Mouse (Mus musculus) MEL (cell line): ENCODE measurements around the gene Glyctk. TPM values are rescaled to one million over a fixed set of nuclear protein-coding genes. Genes with fewer than 3 reads are reported as not detected.

Experiments used
- DNase-seq: peaks from one replicate; pipeline ENCODE4 v3.0.0; 2011; ENCODE audit warnings: low read depth, low spot score
- H3K27ac ChIP-seq: 2 replicates; pipeline ENCODE4 v1.5.1; 2012; ENCODE audit warnings: low read depth, mild to moderate bottlenecking, control low read depth, low read length, moderate library complexity; ENCODE audit not compliant: control insufficient read depth
- H3K27me3 ChIP-seq, 2 experiments: fragments of 150-350 bp in 1 of 2; sonication (generic) in 1 of 2; 2 replicates each; pipeline ENCODE4 v1.6.1; 2012; ENCODE audit warnings: low read length in 2 of 2, mild to moderate bottlenecking in 2 of 2, improper control_type of control experiment in 1 of 2, moderate library complexity in 1 of 2; ENCODE audit not compliant: insufficient read depth in 2 of 2, control insufficient read depth in 1 of 2
- H3K36me3 ChIP-seq, 2 experiments: 2 replicates each; pipeline ENCODE4 v1.6.1; 2012 to 2014; ENCODE audit warnings: low read length in 2 of 2, improper control_type of control experiment in 1 of 2, inconsistent platforms in 1 of 2, mild to moderate bottlenecking in 1 of 2; ENCODE audit not compliant: insufficient read depth in 2 of 2, control insufficient read depth in 1 of 2
- H3K4me1 ChIP-seq, 2 experiments: fragments of 150-350 bp in 1 of 2; sonication (generic) in 1 of 2; 2 replicates each; pipeline ENCODE4 v1.6.1; 2012; ENCODE audit warnings: low read length in 2 of 2, improper control_type of control experiment in 1 of 2, mild to moderate bottlenecking in 1 of 2; ENCODE audit not compliant: insufficient read depth in 2 of 2, control insufficient read depth in 1 of 2
- H3K4me3 ChIP-seq, 2 experiments: fragments of 150-350 bp in 1 of 2; sonication (generic) in 1 of 2; 2 replicates each; pipeline ENCODE4 v1.5.1; 2012; ENCODE audit warnings: low read depth in 2 of 2, low read length in 2 of 2, mild to moderate bottlenecking in 2 of 2, moderate library complexity in 2 of 2, control low read depth in 1 of 2, improper control_type of control experiment in 1 of 2; ENCODE audit not compliant: control insufficient read depth in 1 of 2, insufficient read depth in 1 of 2
- H3K79me2 ChIP-seq: 2 replicates; pipeline ENCODE4 v1.6.1; 2012; ENCODE audit warnings: mild to moderate bottlenecking, low read length, moderate library complexity; ENCODE audit not compliant: control insufficient read depth, poor library complexity, insufficient read depth
- H3K9ac ChIP-seq: 2 replicates; pipeline ENCODE4 v1.6.1; 2012; ENCODE audit warnings: low read depth, mild to moderate bottlenecking, control low read depth, low read length, moderate library complexity; ENCODE audit not compliant: control insufficient read depth, poor library complexity, severe bottlenecking
- H3K9me3 ChIP-seq: fragments of 150-350 bp; sonication (generic); replicated peaks from 2 replicates; pipeline ENCODE4 v1.6.1; 2012; ENCODE audit warnings: mild to moderate bottlenecking, low read length, improper control_type of control experiment, moderate library complexity; ENCODE audit not compliant: insufficient read depth
- CHD1 ChIP-seq: IDR thresholded peaks from 2 replicates; pipeline ENCODE4 v1.6.1; 2012; ENCODE audit warnings: low read depth, mild to moderate bottlenecking, inconsistent platforms, low read length, improper control_type of control experiment
- CTCF ChIP-seq, 3 experiments: IDR thresholded peaks in 2 of 3; conservative IDR thresholded peaks in 1 of 3; 2 replicates each; pipeline ENCODE4 v1.5.1; 2011 to 2012; ENCODE audit warnings: low read length in 3 of 3, low read depth in 2 of 3, mild to moderate bottlenecking in 2 of 3, improper control_type of control experiment in 1 of 3, inconsistent platforms in 1 of 3, mixed read lengths in 1 of 3, moderate library complexity in 1 of 3; ENCODE audit not compliant: control insufficient read depth in 1 of 3, insufficient read depth in 1 of 3, poor library complexity in 1 of 3, severe bottlenecking in 1 of 3
- E2F4 ChIP-seq: IDR thresholded peaks from 2 replicates; pipeline ENCODE4 v1.6.1; 2011; ENCODE audit warnings: low read depth, low read length, improper control_type of control experiment, borderline replicate concordance
- ELF1 ChIP-seq: IDR thresholded peaks from 2 replicates; pipeline ENCODE4 v1.6.1; 2014; ENCODE audit warnings: low read depth, mild to moderate bottlenecking, inconsistent platforms, low read length, improper control_type of control experiment, moderate library complexity
- EP300 ChIP-seq, 2 experiments: IDR thresholded peaks; 2 replicates each; pipeline ENCODE4 v1.6.1; 2011; ENCODE audit warnings: improper control_type of control experiment in 2 of 2, low read length in 2 of 2, low read depth in 1 of 2, mild to moderate bottlenecking in 1 of 2
- ETS1 ChIP-seq: IDR thresholded peaks from 2 replicates; pipeline ENCODE4 v1.6.1; 2012; ENCODE audit warnings: low read depth, mild to moderate bottlenecking, inconsistent platforms, low read length, improper control_type of control experiment, moderate library complexity
- GABPA ChIP-seq: IDR thresholded peaks from 2 replicates; pipeline ENCODE4 v1.6.1; 2012; ENCODE audit warnings: low read depth, mild to moderate bottlenecking, inconsistent platforms, low read length, improper control_type of control experiment, moderate library complexity
- GATA1 ChIP-seq: IDR thresholded peaks from 2 replicates; pipeline ENCODE4 v1.6.1; 2011; ENCODE audit warnings: low read depth, low read length, improper control_type of control experiment
- MAFK ChIP-seq: IDR thresholded peaks from 2 replicates; pipeline ENCODE4 v1.6.1; 2011; ENCODE audit warnings: low read depth, mild to moderate bottlenecking, low read length, improper control_type of control experiment, borderline replicate concordance
- MAX ChIP-seq: IDR thresholded peaks from 2 replicates; pipeline ENCODE4 v1.6.1; 2011; ENCODE audit warnings: low read length, improper control_type of control experiment
- NRF1 ChIP-seq: IDR thresholded peaks from 2 replicates; pipeline ENCODE4 v1.6.1; 2014; ENCODE audit warnings: low read depth, mild to moderate bottlenecking, inconsistent platforms, low read length, improper control_type of control experiment, moderate library complexity; ENCODE audit not compliant: poor library complexity, insufficient read depth, severe bottlenecking
- POLR2A ChIP-seq, 2 experiments: IDR thresholded peaks; 2 replicates each; pipeline ENCODE4 v1.6.1; 2011 to 2012; ENCODE audit warnings: low read length in 2 of 2, mild to moderate bottlenecking in 2 of 2, control low read depth in 1 of 2, improper control_type of control experiment in 1 of 2, low read depth in 1 of 2, moderate library complexity in 1 of 2; ENCODE audit not compliant: control insufficient read depth in 1 of 2, insufficient read depth in 1 of 2, poor library complexity in 1 of 2
- SIN3A ChIP-seq: IDR thresholded peaks from 2 replicates; pipeline ENCODE4 v1.6.1; 2012; ENCODE audit warnings: low read length, improper control_type of control experiment, inconsistent platforms
- SMC3 ChIP-seq: IDR thresholded peaks from 2 replicates; pipeline ENCODE4 v1.6.1; 2011; ENCODE audit warnings: low read depth, low read length, improper control_type of control experiment
- UBTF ChIP-seq: IDR thresholded peaks from 2 replicates; pipeline ENCODE4 v1.6.1; 2012; ENCODE audit warnings: low read depth, mild to moderate bottlenecking, inconsistent platforms, low read length, improper control_type of control experiment, moderate library complexity, borderline replicate concordance; ENCODE audit not compliant: insufficient read depth
- ZKSCAN1 ChIP-seq: IDR thresholded peaks from 2 replicates; pipeline ENCODE4 v1.6.1; 2012; ENCODE audit warnings: low read depth, mild to moderate bottlenecking, inconsistent platforms, low read length, improper control_type of control experiment, moderate library complexity
- ZNF384 ChIP-seq: IDR thresholded peaks from 2 replicates; pipeline ENCODE4 v1.6.1; 2012; ENCODE audit warnings: low read depth, mild to moderate bottlenecking, inconsistent platforms, low read length, improper control_type of control experiment
- polyA plus RNA-seq, 2 experiments: library from polyadenylated mRNA; stranded (reverse) in 1 of 2; unstranded in 1 of 2; fragments of >175 nt in 1 of 2; fragments of >200 nt in 1 of 2; gene quantifications; 2 replicates each; pipeline versions ENCODE4 v1.2.1 to v1.2.4; 2012; ENCODE audit warnings: low replicate concordance in 2 of 2, low read depth in 1 of 2; ENCODE audit not compliant: insufficient read length in 2 of 2, insufficient read depth in 1 of 2, missing spikeins in 1 of 2
- total RNA-seq: library from RNA; depleted of rRNA; stranded (reverse); fragments of 300-350 nt; gene quantifications from 2 replicates; pipeline ENCODE4 v1.2.3, GENCODE M21; 2012

The Glyctk gene
- total and polyA plus RNA-seq, 3 experiments, result 3.1 to 3.3 TPM; not detected in 1

DNA sequence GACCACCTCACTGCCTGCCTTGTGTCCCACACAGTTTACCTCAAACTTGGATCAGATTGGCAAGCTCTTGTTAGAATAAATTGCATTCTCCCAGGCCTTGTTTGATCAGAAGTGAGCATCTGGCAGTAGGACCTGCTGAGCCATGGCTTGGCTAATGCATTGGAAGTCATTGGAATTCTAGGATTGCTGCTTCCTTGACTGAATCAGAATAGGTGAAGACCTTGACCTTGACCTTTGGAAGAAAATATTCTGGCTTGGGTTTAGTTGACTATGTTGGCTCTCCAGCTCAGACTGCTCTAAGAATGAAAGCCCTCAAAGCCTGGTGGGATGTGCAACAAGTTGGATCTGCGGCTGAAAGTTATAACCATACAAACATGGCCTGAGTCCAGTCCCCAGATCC, 33.4 kb upstream of the Glyctk start:
- Histone ChIP-seq H3K27ac (no peak overlapping the region), H3K9me3 (no peaks in the 10 kb centered on the region), H3K9ac (no peak overlapping the region), H3K27me3 (no peaks in the 10 kb centered on the region), H3K4me3 (no peak overlapping the region), H3K79me2 (no peaks in the 10 kb centered on the region), H3K4me1 (no peaks in the 10 kb centered on the region), H3K36me3 (peaks cover 0 to 14% of the 10 kb centered on the region in 2 experiments; a peak in 2 of 4 replicates)
- no peak for DNase-seq
- TF ChIP-seq NRF1, result no peak

GRCm38 (mm10) chr9:106183996-106184395, 26.1 kb upstream of the Glyctk start:
- H3K4me1 ChIP-seq, result no peaks in the 10 kb centered on the region
- no peak overlapping the region for H3K4me3 ChIP-seq
- DNase-seq, result no peak
- no peak overlapping the region for H3K9ac ChIP-seq
- no peaks in the 10 kb centered on the region for H3K9me3 ChIP-seq
- no peak for TF ChIP-seq E2F4
- TF ChIP-seq EP300 (IDR thresholded peaks at IDR 0.05; ENCODE audit: low read depth in 1 of 2, low read length in 2 of 2), result no peak
- no peak for TF ChIP-seq ETS1
- TF ChIP-seq MAX, result no peak
- no peak for TF ChIP-seq SMC3
- no peak for TF ChIP-seq ZKSCAN1
- TF ChIP-seq MAFK, result no peak
- no peak for TF ChIP-seq SIN3A
- TF ChIP-seq CTCF (IDR thresholded peaks at IDR 0.05 in 2 of 3, conservative IDR thresholded peaks at IDR 0.05 in 1 of 3; ENCODE audit: control insufficient read depth in 1 of 3, insufficient read depth in 1 of 3, low read depth in 2 of 3, low read length in 3 of 3, poor library complexity in 1 of 3, severe bottlenecking in 1 of 3), result no peak
- no peak for TF ChIP-seq ZNF384
- TF ChIP-seq ELF1, result no peak
- no peak for TF ChIP-seq CHD1
- no peak for TF ChIP-seq GATA1
- H3K36me3 ChIP-seq, result peaks cover 0 to 65% of the 10 kb centered on the region in 2 experiments; a peak in 2 of 4 replicates
- peaks cover 3% of the 10 kb centered on the region; the same call in 1 of the 2 replicates for H3K79me2 ChIP-seq
- H3K27ac ChIP-seq, result no peak overlapping the region
- no peaks in the 10 kb centered on the region for H3K27me3 ChIP-seq

DNA sequence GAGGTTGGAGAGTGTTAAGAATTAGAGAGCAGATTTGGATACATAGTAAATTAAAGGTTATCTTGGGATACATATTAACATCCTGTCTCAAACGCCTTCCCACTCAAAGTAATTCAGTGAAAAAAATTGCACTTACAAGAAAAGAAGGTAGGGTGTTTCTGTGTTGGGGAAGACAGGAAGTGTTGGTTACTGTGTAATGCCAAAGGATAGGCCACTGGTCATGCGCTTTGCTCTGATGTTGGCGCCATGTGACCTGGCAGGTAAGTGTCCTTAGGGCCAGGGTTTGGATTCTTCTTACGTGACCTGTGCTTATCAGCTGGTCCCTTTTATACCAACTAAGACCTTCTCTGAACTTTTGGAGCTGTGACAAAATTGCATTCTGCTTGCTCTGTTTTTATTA, 24.2 kb upstream of the Glyctk start:
- Histone ChIP-seq H3K4me3 (no peak overlapping the region), H3K36me3 (peaks cover 0 to 60% of the 10 kb centered on the region in 2 experiments; a peak in 2 of 4 replicates), H3K27me3 (no peaks in the 10 kb centered on the region), H3K9me3 (no peaks in the 10 kb centered on the region), H3K79me2 (peaks cover 10% of the 10 kb centered on the region), H3K4me1 (no peaks in the 10 kb centered on the region), H3K9ac (no peak overlapping the region), H3K27ac (no peak overlapping the region)
- DNase-seq, result no peak
- TF ChIP-seq ZNF384 (no peak), GABPA (no peak), SIN3A (no peak), E2F4 (no peak), POLR2A (IDR thresholded peaks at IDR 0.05; ENCODE audit: control insufficient read depth in 1 of 2, insufficient read depth in 1 of 2, low read depth in 1 of 2, low read length in 2 of 2, poor library complexity in 1 of 2) (no peak), UBTF (no peak)
